Mouse (Mus musculus): ENCODE results near the gene Ydjc. TPM values are rescaled to one million over a fixed set of nuclear protein-coding genes. Genes with fewer than 3 reads are reported as not detected.

The Ydjc gene
- 41.9 and 51.4 TPM in 2 replicates for polyA plus RNA-seq (2012; rRNA removed)

GRCm38 (mm10) chr16:17144339-17144738, at the start of gene Ydjc:
Gene Ydjc, plus strand, starts transcription at chr16:17144621.
- peak; percentile 43 for DNase-seq (ENCODE audit: low read depth)
- TF ChIP-seq POLR2A (IDR thresholded peaks at IDR 0.05; ENCODE audit: borderline replicate concordance, extremely low read depth, insufficient read depth, insufficient read length, poor library complexity, severe bottlenecking) (no peak), CTCF (IDR thresholded peaks at IDR 0.05; ENCODE audit: borderline replicate concordance, extremely low read depth, insufficient read depth, insufficient read length) (no peak)

- DNase-seq (ENCODE audit: low read depth), result no peak
- TF ChIP-seq POLR2A (IDR thresholded peaks at IDR 0.05; ENCODE audit: borderline replicate concordance, extremely low read depth, insufficient read depth, insufficient read length, poor library complexity, severe bottlenecking) (no peak), CTCF (IDR thresholded peaks at IDR 0.05; ENCODE audit: borderline replicate concordance, extremely low read depth, insufficient read depth, insufficient read length) (no peak)
Observed at GRCm38 (mm10) chr16:17096938-17097337, 47.5 kb upstream of the Ydjc start.

- peak; percentile 82 for DNase-seq (ENCODE audit: low read depth)
- no peak for TF ChIP-seq CTCF (IDR thresholded peaks at IDR 0.05; ENCODE audit: borderline replicate concordance, extremely low read depth, insufficient read depth, insufficient read length)
- TF ChIP-seq POLR2A (IDR thresholded peaks at IDR 0.05; ENCODE audit: borderline replicate concordance, extremely low read depth, insufficient read depth, insufficient read length, poor library complexity, severe bottlenecking), result no peak
Observed at GRCm38 (mm10) chr16:17102630-17103220, 41.7 kb upstream of the Ydjc start.

- DNase-seq (ENCODE audit: low read depth), result no peak
- TF ChIP-seq CTCF (IDR thresholded peaks at IDR 0.05; ENCODE audit: borderline replicate concordance, extremely low read depth, insufficient read depth, insufficient read length) (no peak), POLR2A (IDR thresholded peaks at IDR 0.05; ENCODE audit: borderline replicate concordance, extremely low read depth, insufficient read depth, insufficient read length, poor library complexity, severe bottlenecking) (no peak)
Observed at GRCm38 (mm10) chr16:17104600-17104999, 39.8 kb upstream of the Ydjc start.

- TF ChIP-seq CTCF (IDR thresholded peaks at IDR 0.05; ENCODE audit: borderline replicate concordance, extremely low read depth, insufficient read depth, insufficient read length), result no peak
- peak; percentile 23; the same call in 1 of the 2 replicates for TF ChIP-seq POLR2A (IDR thresholded peaks at IDR 0.05; ENCODE audit: borderline replicate concordance, extremely low read depth, insufficient read depth, insufficient read length, poor library complexity, severe bottlenecking)
- peak; percentile 92 for DNase-seq (ENCODE audit: low read depth)
Observed at GRCm38 (mm10) chr16:17110771-17111743, 33.4 kb upstream of the Ydjc start, which contains the start of gene Ppil2. Gene Ppil2, minus strand, starts transcription at chr16:17111257.

GRCm38 (mm10) chr16:17117309-17117799, 27.1 kb upstream of the Ydjc start:
- no peak for TF ChIP-seq CTCF (IDR thresholded peaks at IDR 0.05; ENCODE audit: borderline replicate concordance, extremely low read depth, insufficient read depth, insufficient read length)
- DNase-seq (ENCODE audit: low read depth), result no peak

- peak; percentile 56 for DNase-seq (ENCODE audit: low read depth)
- no peak for TF ChIP-seq POLR2A (IDR thresholded peaks at IDR 0.05; ENCODE audit: borderline replicate concordance, extremely low read depth, insufficient read depth, insufficient read length, poor library complexity, severe bottlenecking)
- no peak for TF ChIP-seq CTCF (IDR thresholded peaks at IDR 0.05; ENCODE audit: borderline replicate concordance, extremely low read depth, insufficient read depth, insufficient read length)
Observed at GRCm38 (mm10) chr16:17121569-17121968, 22.9 kb upstream of the Ydjc start.

- TF ChIP-seq CTCF (IDR thresholded peaks at IDR 0.05; ENCODE audit: borderline replicate concordance, extremely low read depth, insufficient read depth, insufficient read length) (no peak), POLR2A (IDR thresholded peaks at IDR 0.05; ENCODE audit: borderline replicate concordance, extremely low read depth, insufficient read depth, insufficient read length, poor library complexity, severe bottlenecking) (no peak)
- DNase-seq (ENCODE audit: low read depth), result peak; percentile 70
Observed at GRCm38 (mm10) chr16:17124119-17124870, 20.1 kb upstream of the Ydjc start.

GRCm38 (mm10) chr16:17124871-17125520, 19.4 kb upstream of the Ydjc start, which contains the start of gene 2610318N02Rik:
Gene 2610318N02Rik, minus strand, starts transcription at chr16:17125167.
- no peak for TF ChIP-seq CTCF (IDR thresholded peaks at IDR 0.05; ENCODE audit: borderline replicate concordance, extremely low read depth, insufficient read depth, insufficient read length)
- peak; percentile 41; the same call in 1 of the 2 replicates for TF ChIP-seq POLR2A (IDR thresholded peaks at IDR 0.05; ENCODE audit: borderline replicate concordance, extremely low read depth, insufficient read depth, insufficient read length, poor library complexity, severe bottlenecking)
- peak; percentile 96 for DNase-seq (ENCODE audit: low read depth)

- TF ChIP-seq CTCF (IDR thresholded peaks at IDR 0.05; ENCODE audit: borderline replicate concordance, extremely low read depth, insufficient read depth, insufficient read length) (peak; percentile 54; the same call in 1 of the 2 replicates), POLR2A (IDR thresholded peaks at IDR 0.05; ENCODE audit: borderline replicate concordance, extremely low read depth, insufficient read depth, insufficient read length, poor library complexity, severe bottlenecking) (no peak)
- peak; percentile 37 for DNase-seq (ENCODE audit: low read depth)
Observed at GRCm38 (mm10) chr16:17127292-17127691, 17.1 kb upstream of the Ydjc start.
